Mouse (Mus musculus): ENCODE data around the gene March10. TPM values are rescaled to one million over a fixed set of nuclear protein-coding genes. Genes with fewer than 3 reads are reported as not detected.

Gene March10
- polyA plus RNA-seq, 1 experiment from 2014 or later, result not detected

DNA sequence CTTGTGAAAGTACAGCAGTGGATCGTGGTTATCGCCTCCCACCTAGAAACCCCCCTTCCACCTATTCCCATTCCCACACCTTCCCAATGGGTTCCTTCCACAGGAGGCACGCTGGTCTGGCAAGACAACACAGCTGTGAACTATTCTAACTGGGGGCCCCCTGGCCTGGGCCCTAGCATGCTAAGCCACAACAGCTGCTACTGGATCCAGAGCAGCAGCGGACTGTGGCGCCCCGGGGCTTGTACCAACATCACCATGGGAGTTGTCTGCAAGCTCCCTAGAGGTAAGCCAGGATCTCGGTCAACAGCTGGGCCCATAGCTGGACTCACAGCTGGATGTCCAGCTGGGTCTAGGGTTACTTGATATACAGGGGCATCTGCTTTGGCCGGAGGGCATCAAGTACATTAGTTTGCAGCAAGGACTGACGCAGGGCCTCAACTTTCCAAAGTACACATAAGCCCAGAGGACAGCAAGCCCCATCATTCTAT is 108.0 kb downstream of the March10 start:
- WGBS, result 91% methylated on average over 9 of the region's 9 CpGs
- Histone ChIP-seq H3K36me3 (ENCODE audit: control insufficient read depth, insufficient read depth, low read length) (peaks cover 2% of the 10 kb centered on the region), H3K4me2 (ENCODE audit: low read depth) (no peak overlapping the region), H3K27ac (ENCODE audit: low read depth, low read length) (no peak overlapping the region), H3K4me1 (ENCODE audit: control insufficient read depth, insufficient read depth, low read length) (no peaks in the 10 kb centered on the region), H3K9me3 (ENCODE audit: control insufficient read depth, low read length) (no peaks in the 10 kb centered on the region), H3K27me3 (ENCODE audit: control insufficient read depth, insufficient read depth, low read length) (no peaks in the 10 kb centered on the region), H3K4me3 (ENCODE audit: low read depth, low read length) (no peak overlapping the region), H3K9ac (ENCODE audit: low read length) (no peak overlapping the region)
- ATAC-seq (ENCODE audit: insufficient read depth, low FRiP score, low TSS enrichment) (no peak), DNase-seq (ENCODE audit: low spot score) (no peak)

- no peaks in the 10 kb centered on the region for H3K9me3 ChIP-seq (ENCODE audit: control insufficient read depth, low read length)
- no peak overlapping the region for H3K27ac ChIP-seq (ENCODE audit: low read depth, low read length)
- H3K4me2 ChIP-seq (ENCODE audit: low read depth), result no peak overlapping the region
- peak; percentile 37 for ATAC-seq (ENCODE audit: insufficient read depth, low FRiP score, low TSS enrichment)
- H3K36me3 ChIP-seq (ENCODE audit: control insufficient read depth, insufficient read depth, low read length), result peaks cover 2% of the 10 kb centered on the region
- 67% methylated on average over 28 of the region's 28 CpGs for WGBS
- DNase-seq (ENCODE audit: low spot score), result peak; percentile 87
- H3K4me3 ChIP-seq (ENCODE audit: low read depth, low read length), result no peak overlapping the region
- H3K27me3 ChIP-seq (ENCODE audit: control insufficient read depth, insufficient read depth, low read length), result no peaks in the 10 kb centered on the region
- H3K9ac ChIP-seq (ENCODE audit: low read length), result no peak overlapping the region
- no peaks in the 10 kb centered on the region for H3K4me1 ChIP-seq (ENCODE audit: control insufficient read depth, insufficient read depth, low read length)
These were observed 109.1 kb downstream of the March10 start for GRCm38 (mm10) chr11:105347162-105348161.

GRCm38 (mm10) chr11:105345284-105345683 is 111.3 kb downstream of the March10 start:
- Histone ChIP-seq H3K4me3 (ENCODE audit: low read depth, low read length) (no peak overlapping the region), H3K4me2 (ENCODE audit: low read depth) (no peak overlapping the region), H3K9ac (ENCODE audit: low read length) (no peak overlapping the region), H3K4me1 (ENCODE audit: control insufficient read depth, insufficient read depth, low read length) (no peaks in the 10 kb centered on the region), H3K9me3 (ENCODE audit: control insufficient read depth, low read length) (no peaks in the 10 kb centered on the region), H3K36me3 (ENCODE audit: control insufficient read depth, insufficient read depth, low read length) (peaks cover 2% of the 10 kb centered on the region), H3K27ac (ENCODE audit: low read depth, low read length) (no peak overlapping the region), H3K27me3 (ENCODE audit: control insufficient read depth, insufficient read depth, low read length) (no peaks in the 10 kb centered on the region)
- WGBS, result 91% methylated on average over 2 of the region's 2 CpGs
- ATAC-seq (ENCODE audit: insufficient read depth, low FRiP score, low TSS enrichment) (no peak), DNase-seq (ENCODE audit: low spot score) (no peak)

DNA sequence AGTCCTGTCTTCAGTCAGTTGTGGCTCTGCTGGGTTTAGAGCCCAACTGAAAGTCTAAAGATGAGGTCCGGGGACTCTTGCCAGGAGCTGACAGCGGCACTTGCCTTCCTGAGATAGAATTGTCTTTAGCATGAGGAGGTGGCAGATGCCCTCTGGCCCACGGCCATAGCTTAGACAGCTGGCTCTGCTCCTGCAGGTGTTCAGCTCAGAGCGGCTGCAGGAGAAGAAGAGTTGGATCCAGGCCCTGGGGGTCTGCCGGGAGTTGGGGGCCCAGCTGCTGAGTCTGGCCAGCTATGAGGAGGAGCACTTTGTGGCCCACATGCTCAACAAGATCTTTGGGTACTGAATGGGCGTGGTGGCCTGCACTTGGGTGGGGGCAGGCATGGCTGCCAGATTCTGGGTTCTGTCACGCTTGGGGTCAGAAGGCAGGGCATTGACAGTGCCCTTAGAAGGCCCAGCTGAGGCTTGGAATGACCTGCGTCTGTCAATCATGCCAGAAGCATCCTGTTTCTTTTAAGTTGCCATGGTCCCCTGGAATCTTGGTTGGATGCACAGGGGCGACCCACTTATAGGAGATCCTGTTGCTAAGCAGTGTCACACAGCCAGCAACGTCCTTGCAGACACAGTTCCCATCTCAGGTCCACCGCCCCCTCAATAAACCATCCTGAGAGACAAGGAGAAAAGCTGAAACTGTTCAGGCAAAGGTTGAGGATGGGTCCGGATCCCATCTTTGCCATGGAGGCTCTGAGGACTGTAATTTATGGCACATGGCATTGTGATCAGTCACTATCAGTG is 117.7 kb downstream of the March10 start:
- no peaks in the 10 kb centered on the region for H3K4me1 ChIP-seq (ENCODE audit: control insufficient read depth, insufficient read depth, low read length)
- H3K9me3 ChIP-seq (ENCODE audit: control insufficient read depth, low read length), result no peaks in the 10 kb centered on the region
- ATAC-seq (ENCODE audit: insufficient read depth, low FRiP score, low TSS enrichment) (no peak), DNase-seq (ENCODE audit: low spot score) (no peak)
- no peak overlapping the region for H3K27ac ChIP-seq (ENCODE audit: low read depth, low read length)
- 82% methylated on average over 12 of the region's 12 CpGs for WGBS
- H3K4me3 ChIP-seq (ENCODE audit: low read depth, low read length), result no peak overlapping the region
- no peak overlapping the region for H3K4me2 ChIP-seq (ENCODE audit: low read depth)
- H3K36me3 ChIP-seq (ENCODE audit: control insufficient read depth, insufficient read depth, low read length), result peaks cover 2% of the 10 kb centered on the region; the same call in 1 of the 2 replicates
- no peak overlapping the region for H3K9ac ChIP-seq (ENCODE audit: low read length)
- H3K27me3 ChIP-seq (ENCODE audit: control insufficient read depth, insufficient read depth, low read length), result no peaks in the 10 kb centered on the region

GRCm38 (mm10) chr11:105333867-105334670 is 122.5 kb downstream of the March10 start:
- WGBS, result 73% methylated on average over 8 of the region's 8 CpGs
- Histone ChIP-seq H3K4me3 (ENCODE audit: low read depth, low read length) (no peak overlapping the region), H3K27ac (ENCODE audit: low read depth, low read length) (no peak overlapping the region), H3K27me3 (ENCODE audit: control insufficient read depth, insufficient read depth, low read length) (no peaks in the 10 kb centered on the region), H3K4me2 (ENCODE audit: low read depth) (no peak overlapping the region), H3K36me3 (ENCODE audit: control insufficient read depth, insufficient read depth, low read length) (0 out of 2 replicates have a peak, but pooled peaks cover 2% of the 10 kb centered on the region), H3K9me3 (ENCODE audit: control insufficient read depth, low read length) (no peaks in the 10 kb centered on the region), H3K9ac (ENCODE audit: low read length) (no peak overlapping the region), H3K4me1 (ENCODE audit: control insufficient read depth, insufficient read depth, low read length) (no peaks in the 10 kb centered on the region)
- no peak for DNase-seq (ENCODE audit: low spot score)
- ATAC-seq (ENCODE audit: insufficient read depth, low FRiP score, low TSS enrichment), result no peak

GRCm38 (mm10) chr11:105332468-105332867 is 124.1 kb downstream of the March10 start:
- Histone ChIP-seq H3K4me3 (ENCODE audit: low read depth, low read length) (no peak overlapping the region), H3K27ac (ENCODE audit: low read depth, low read length) (no peak overlapping the region), H3K4me1 (ENCODE audit: control insufficient read depth, insufficient read depth, low read length) (no peaks in the 10 kb centered on the region), H3K36me3 (ENCODE audit: control insufficient read depth, insufficient read depth, low read length) (no peaks in the 10 kb centered on the region), H3K4me2 (ENCODE audit: low read depth) (no peak overlapping the region), H3K9me3 (ENCODE audit: control insufficient read depth, low read length) (no peaks in the 10 kb centered on the region), H3K9ac (ENCODE audit: low read length) (no peak overlapping the region), H3K27me3 (ENCODE audit: control insufficient read depth, insufficient read depth, low read length) (no peaks in the 10 kb centered on the region)
- DNase-seq (ENCODE audit: low spot score) (peak; percentile 71), ATAC-seq (ENCODE audit: insufficient read depth, low FRiP score, low TSS enrichment) (no peak)
- WGBS, result 63% methylated on average over 7 of the region's 8 CpGs

DNA sequence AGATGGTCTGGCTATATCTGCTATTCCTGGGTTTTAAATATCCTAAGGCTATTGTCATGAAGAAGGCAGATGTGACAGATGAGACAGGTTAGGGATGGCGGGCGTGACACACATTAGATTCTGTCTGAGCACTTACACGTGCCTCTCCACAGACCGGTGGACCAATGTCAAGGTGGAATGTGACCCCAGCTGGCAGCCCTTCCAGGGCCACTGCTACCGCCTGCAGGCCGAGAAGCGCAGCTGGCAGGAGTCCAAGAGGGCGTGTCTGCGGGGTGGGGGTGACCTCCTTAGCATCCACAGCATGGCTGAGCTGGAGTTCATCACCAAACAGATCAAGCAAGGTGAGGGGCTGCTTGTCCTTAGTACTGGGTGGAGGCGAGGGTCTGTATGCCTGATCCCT is 124.8 kb downstream of the March10 start:
- 48% methylated on average over 10 of the region's 10 CpGs for WGBS
- DNase-seq (ENCODE audit: low spot score), result peak; percentile 49
- no peak; the same call in 1 of the 2 replicates for ATAC-seq (ENCODE audit: insufficient read depth, low FRiP score, low TSS enrichment)

DNA sequence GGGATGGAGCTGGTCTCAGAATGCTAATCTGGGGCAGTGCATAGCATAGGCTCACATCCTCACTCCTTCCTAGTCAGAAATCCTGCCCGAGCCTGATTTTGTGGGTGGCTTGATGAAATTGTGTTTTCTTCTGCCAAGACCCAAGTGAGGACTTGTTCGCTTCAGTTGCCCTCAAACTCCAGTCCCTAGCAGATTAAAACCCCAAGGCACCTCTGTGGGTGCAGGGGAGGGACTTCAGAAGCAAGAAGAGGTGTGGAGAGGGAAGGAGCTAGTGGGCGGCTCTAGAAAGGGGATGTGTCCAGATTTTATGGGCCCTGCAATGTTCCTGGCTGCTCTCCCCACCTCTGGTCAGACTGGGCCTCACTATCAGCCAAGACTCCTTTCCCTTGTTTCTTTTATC is 125.4 kb downstream of the March10 start:
- no peak overlapping the region for H3K27ac ChIP-seq (ENCODE audit: low read depth, low read length)
- no peak overlapping the region for H3K4me2 ChIP-seq (ENCODE audit: low read depth)
- H3K36me3 ChIP-seq (ENCODE audit: control insufficient read depth, insufficient read depth, low read length), result no peaks in the 10 kb centered on the region
- no peak overlapping the region for H3K9ac ChIP-seq (ENCODE audit: low read length)
- WGBS, result 82% methylated on average over 3 of the region's 3 CpGs
- no peaks in the 10 kb centered on the region for H3K9me3 ChIP-seq (ENCODE audit: control insufficient read depth, low read length)
- H3K4me3 ChIP-seq (ENCODE audit: low read depth, low read length), result no peak overlapping the region
- no peaks in the 10 kb centered on the region for H3K27me3 ChIP-seq (ENCODE audit: control insufficient read depth, insufficient read depth, low read length)
- H3K4me1 ChIP-seq (ENCODE audit: control insufficient read depth, insufficient read depth, low read length), result no peaks in the 10 kb centered on the region
- ATAC-seq (ENCODE audit: insufficient read depth, low FRiP score, low TSS enrichment), result no peak
- no peak for DNase-seq (ENCODE audit: low spot score)

More for the DNA sequence above, 124.8 kb downstream of the March10 start:
- Histone ChIP-seq H3K4me1 (ENCODE audit: control insufficient read depth, insufficient read depth, low read length) (no peaks in the 10 kb centered on the region), H3K27me3 (ENCODE audit: control insufficient read depth, insufficient read depth, low read length) (no peaks in the 10 kb centered on the region), H3K36me3 (ENCODE audit: control insufficient read depth, insufficient read depth, low read length) (no peaks in the 10 kb centered on the region), H3K4me2 (ENCODE audit: low read depth) (no peak overlapping the region), H3K9ac (ENCODE audit: low read length) (no peak overlapping the region), H3K4me3 (ENCODE audit: low read depth, low read length) (no peak overlapping the region), H3K9me3 (ENCODE audit: control insufficient read depth, low read length) (no peaks in the 10 kb centered on the region), H3K27ac (ENCODE audit: low read depth, low read length) (no peak overlapping the region)

All from neural tube, embryonic 11.5 days (tissue).